Mouse (Mus musculus): ENCODE data around the gene Slc38a8.

The Slc38a8 gene

DNA sequence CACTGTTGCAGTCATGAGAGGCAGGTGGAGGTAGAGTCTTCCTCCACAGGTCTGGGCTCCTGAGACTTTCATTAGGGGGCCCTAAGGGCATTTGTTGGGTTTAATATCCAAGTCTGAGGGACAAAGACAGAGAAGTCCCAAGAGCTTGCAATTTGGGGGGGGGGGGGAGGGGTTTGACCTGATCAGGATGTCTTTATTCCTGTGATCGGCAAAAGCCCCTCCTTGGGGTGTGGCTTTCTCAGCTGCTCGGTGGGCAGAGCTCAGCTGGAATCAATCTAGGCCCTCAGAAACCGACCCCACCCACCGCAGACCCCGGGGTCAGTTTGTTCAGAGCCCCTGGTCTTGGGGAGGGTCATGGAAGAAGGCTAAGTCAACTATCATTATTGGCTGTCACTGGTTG, at the start of gene Slc38a8:
Gene Slc38a8 (minus strand): TSS at position 101 of the 400 bp plus-strand sequence.
- in situ Hi-C loops (cut with MboI, MseI): no loop called here

DNA sequence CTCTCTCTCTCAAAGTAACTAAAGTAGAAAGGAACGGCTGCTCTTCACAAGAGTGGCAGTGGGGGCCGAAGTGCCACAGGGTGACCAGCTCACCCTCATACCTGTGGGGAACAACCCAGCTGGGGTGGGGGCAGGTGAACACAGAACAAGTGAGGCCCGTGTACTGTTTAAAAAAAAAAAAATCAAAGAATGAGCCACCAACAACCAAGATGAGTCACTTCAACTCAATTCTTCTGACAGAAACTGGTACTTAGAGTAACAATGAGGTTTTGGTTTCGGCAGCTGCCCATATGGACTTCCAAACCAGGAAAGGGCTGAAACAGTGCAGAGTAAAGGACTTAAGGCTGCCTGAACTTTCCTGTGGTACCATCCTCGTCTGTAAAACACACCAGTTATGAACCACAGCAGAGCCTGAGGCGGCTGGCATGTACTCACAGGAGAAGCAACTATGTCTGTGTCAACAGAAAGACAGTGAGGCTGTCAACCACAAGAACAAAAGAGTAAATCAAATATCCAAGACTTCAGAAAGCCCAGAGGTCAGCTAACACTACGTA, 47.1 kb upstream of the Slc38a8 start:
- in situ Hi-C loops (cut with MboI, MseI): no loop called here

- in situ Hi-C loops (cut with MboI, MseI): no loop called here
These were observed 45.7 kb upstream of the Slc38a8 start for GRCm38 (mm10) chr8:119547019-119547691.

DNA sequence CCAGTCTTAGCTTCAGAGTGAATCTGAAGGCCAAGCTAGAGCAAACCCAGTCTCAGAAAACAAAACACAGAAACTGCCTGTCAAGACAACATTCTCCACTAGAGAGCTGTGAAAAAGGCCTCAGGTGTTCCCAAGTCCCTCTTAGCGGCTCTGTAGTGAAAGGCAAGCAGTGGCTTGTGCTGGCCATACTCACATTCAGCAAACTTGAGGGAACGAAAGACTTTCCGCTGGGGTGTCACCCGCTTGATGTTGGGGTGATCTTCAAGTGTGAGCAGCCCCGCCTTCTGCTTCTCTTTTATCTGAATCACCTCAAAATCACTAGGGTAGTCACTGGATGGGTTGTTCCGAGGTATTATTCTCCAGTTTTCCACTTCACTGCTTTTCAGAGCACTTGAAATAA, 44.3 kb upstream of the Slc38a8 start:
- in situ Hi-C loops (cut with MboI, MseI): no loop called here

- in situ Hi-C loops (cut with MboI, MseI): no loop called here
These were observed 43.7 kb upstream of the Slc38a8 start for GRCm38 (mm10) chr8:119545180-119545579.

- in situ Hi-C loops (cut with MboI, MseI): no loop called here
These were observed 43.1 kb upstream of the Slc38a8 start for GRCm38 (mm10) chr8:119544606-119545005.

DNA sequence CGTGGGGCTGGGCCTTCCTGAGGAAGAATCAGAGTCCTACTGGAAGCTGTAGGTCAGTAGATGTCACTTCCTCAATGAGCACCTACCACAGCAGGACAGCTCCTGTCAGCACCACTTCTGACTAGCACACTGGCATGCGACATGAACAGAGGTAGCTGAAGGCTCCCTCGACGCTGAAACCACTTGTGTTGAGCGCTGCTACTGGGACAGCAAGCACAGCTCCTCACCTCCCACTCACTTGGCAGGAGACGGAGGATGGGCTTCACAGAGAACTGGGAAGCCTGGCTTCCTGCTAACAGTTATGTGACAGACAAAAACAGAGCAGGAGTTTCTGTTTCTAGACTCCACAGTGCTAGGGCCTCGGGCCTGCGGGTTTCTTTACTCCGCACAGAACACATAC, 30.5 kb upstream of the Slc38a8 start:
- in situ Hi-C loops (cut with MboI, MseI): no loop called here

DNA sequence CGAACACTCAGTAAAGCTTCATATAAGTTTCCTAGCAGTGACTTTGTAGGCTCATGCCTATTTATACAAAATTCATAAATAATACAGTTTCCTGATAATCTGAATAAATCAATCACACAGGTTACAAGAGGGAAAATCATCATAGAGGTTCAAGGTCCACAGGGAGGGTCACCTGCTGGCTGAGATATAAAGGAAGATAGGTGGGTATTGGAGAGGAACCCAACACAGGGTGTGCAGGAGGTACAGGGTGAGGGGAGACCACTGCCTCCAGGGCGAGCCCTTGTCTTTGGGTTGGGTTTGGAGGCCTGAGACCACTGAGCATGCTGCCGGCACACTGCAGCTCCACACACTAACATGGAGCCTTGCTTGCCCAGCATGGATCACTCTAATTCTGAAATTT, 29.9 kb upstream of the Slc38a8 start:
- in situ Hi-C loops (cut with MboI, MseI): no loop called here

- in situ Hi-C loops (cut with MboI, MseI): no loop called here
These were observed 29.4 kb upstream of the Slc38a8 start for GRCm38 (mm10) chr8:119530937-119531336.

DNA sequence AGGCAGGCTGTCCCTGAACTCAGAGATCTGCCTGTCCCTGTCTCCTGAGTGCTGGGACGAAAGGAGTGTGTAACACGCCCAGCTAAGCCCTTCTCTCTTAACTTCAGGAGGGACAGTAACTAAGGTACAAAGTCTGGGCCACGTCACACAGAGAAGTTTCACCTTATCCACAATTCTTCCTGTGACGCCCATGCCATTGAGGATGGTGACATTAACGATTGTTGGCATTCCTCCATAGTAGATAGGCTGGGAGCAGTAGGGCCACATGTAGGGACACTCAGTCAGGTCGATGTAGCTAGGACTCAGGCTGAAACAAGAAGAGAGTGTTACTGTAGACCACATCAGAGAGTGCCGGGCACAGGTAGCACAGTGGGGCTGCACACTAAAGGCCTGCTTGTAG, 27.3 kb upstream of the Slc38a8 start:
- in situ Hi-C loops (cut with MboI, MseI): no loop called here

DNA sequence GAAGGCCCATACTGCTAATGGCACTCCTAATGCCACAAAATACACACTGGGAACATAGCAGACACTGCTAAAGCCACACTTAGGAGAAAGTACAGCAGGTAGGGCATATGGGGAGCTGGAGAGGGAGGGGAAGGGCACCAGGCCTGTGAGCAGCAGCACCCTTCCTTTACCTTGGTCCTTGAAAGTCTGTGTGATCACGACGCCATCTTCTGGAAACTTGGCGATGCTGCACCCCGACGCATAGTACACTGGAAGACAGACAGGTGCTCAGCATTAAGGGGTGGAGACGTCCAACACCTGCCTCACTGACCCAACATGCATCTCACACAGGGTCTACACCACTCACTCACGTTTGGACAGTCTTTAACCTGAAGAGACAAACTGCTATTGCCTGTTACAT, 18.6 kb upstream of the Slc38a8 start:
- in situ Hi-C loops (cut with MboI, MseI): no loop called here

GRCm38 (mm10) chr8:119516674-119517073, 15.2 kb upstream of the Slc38a8 start:
- in situ Hi-C loops (cut with MboI, MseI): no loop called here

- in situ Hi-C loops (cut with MboI, MseI): no loop called here
These were observed 14.3 kb upstream of the Slc38a8 start for GRCm38 (mm10) chr8:119515767-119516166.

GRCm38 (mm10) chr8:119514940-119515339, 13.4 kb upstream of the Slc38a8 start:
- in situ Hi-C loops (cut with MboI, MseI): no loop called here

DNA sequence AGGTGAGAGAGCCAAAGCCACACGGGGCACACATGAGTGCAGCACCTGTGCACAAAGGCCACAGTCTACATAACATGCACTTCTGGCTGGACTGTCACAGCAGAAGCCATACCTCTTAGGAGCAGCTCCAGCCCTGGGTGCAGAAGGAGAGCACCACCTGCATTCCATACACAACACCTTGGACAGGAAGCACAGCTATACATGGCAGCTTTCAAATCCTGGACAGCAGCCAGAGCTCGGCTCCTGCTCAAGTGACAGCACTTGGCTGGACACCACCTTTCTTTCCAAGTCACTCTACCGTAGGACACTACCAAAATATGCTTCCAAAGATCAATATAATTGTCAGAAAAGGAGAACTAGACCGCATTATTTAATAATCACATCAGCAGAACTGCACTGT, 11.9 kb upstream of the Slc38a8 start:
- in situ Hi-C loops (cut with MboI, MseI): no loop called here

- in situ Hi-C loops (cut with MboI, MseI): no loop called here
These were observed 10.2 kb upstream of the Slc38a8 start for GRCm38 (mm10) chr8:119511722-119512121.

- in situ Hi-C loops (cut with MboI, MseI): no loop called here
These were observed 9.0 kb upstream of the Slc38a8 start for GRCm38 (mm10) chr8:119510471-119510870.

- in situ Hi-C loops (cut with MboI, MseI): no loop called here
These were observed 4.6 kb upstream of the Slc38a8 start for GRCm38 (mm10) chr8:119506106-119506505.

DNA sequence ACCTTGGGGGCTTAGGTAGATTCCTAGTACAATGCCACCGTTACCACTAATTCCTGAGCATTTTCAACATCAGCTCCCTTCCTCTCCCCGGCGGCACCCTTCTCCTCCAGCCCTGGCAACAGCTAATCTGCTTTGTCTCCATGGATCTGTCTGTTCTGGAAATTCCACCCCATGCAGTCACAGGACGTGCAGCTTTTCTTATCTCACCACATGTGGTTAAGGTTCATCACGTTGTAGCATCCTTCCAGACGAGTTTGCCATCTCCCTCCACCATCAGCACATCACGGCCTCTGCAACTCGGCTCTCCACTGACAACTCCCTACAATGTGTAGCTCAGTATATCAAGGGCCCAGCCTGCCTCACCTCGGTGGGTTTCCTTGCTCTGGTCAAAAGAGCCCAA, 4.0 kb upstream of the Slc38a8 start:
- in situ Hi-C loops (cut with MboI, MseI): no loop called here

DNA sequence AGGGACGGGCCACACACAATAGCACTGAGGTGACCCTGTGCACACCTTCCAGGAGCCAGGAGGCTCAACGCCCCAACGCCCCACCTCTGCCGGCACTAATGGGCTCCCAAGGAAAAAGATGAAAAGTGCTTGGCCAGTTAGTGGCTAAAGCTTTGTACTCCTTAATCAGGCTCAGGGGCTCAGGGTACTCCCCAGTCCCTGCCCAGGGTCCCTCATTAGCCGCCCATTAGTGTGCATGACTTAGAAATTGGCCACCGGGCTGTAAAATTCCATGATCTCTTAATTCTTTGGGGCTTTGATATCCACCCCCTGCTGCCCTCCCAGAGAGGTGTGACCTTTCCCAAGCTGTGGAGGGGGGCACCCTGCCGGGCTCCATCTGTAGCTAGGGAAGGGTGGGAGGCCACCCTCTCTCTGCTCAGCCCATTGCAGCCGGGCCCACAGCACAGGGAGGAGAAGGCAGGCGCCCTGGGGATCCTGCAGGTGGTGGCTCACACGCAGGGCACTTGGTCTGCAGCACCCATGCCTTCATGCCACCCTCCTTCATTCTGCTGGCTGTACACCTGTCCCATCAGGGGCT, 1.8 kb upstream of the Slc38a8 start:
- in situ Hi-C loops (cut with MboI, MseI): no loop called here

DNA sequence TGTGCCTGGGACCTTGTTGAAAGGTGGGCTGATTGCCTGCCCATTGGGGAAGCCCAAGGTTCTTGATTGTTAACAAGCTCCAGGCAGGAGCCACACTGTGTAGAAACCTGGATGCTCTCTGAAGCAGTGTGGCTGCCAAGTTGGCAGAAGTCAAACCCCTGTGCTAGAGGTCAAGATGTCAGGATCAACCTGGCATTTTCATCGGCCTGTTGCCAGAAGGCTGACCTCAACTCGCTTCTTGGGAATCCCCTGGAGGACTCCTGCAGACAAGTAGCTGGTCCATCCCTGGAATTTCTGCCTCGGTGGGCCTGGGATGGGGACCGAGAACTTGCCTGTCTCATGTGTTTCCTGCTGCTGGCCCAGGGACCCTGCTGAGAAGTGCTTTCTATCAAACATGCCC, 613 bp upstream of the Slc38a8 start:
- in situ Hi-C loops (cut with MboI, MseI): no loop called here

DNA sequence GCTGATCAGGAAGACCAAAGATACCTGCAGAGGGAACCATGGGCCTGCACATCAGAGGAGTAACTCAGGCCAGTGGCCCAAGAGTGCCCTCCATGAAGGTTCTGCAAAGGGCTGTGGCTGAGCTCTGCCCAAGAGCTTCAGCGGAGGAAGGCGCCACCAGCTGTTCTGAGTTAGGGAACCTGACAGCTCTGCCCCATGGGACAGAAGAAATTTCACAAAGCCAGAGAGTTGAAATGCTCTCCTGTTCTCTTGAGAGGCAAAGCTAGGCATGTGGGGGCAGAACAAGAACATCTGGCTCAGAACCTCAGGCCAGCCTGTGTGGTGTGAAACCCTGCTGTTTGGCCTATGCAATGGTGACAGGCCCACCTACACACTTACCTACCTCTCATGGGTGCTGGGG, 1.7 kb downstream of the Slc38a8 start:
- in situ Hi-C loops (cut with MboI, MseI): loop anchor here in 1 of 2 experiments (5.0 kb wide), 1 partner anchor 88 kb away; no protein-coding TSS in a partner anchor

GRCm38 (mm10) chr8:119496848-119497247, 4.7 kb downstream of the Slc38a8 start:
- in situ Hi-C loops (cut with MboI, MseI): loop anchor here in 1 of 2 experiments (5.0 kb wide), 1 partner anchor 85 kb away; no protein-coding TSS in a partner anchor

Data from T-helper 17 cell (primary cell).